Mouse (Mus musculus): ENCODE results near the gene Nanos2.

The Nanos2 gene

GRCm38 (mm10) chr7:19016042-19016441 is 28.8 kb downstream of the Nanos2 start:
- no peak for DNase-seq (ENCODE audit: low read depth, low spot score)

GRCm38 (mm10) chr7:19017909-19018308 is 30.7 kb downstream of the Nanos2 start:
- no peak for DNase-seq (ENCODE audit: low read depth, low spot score)

- no peak for DNase-seq (ENCODE audit: low read depth, low spot score)
Observed at GRCm38 (mm10) chr7:19021048-19021447, 33.8 kb downstream of the Nanos2 start.

- DNase-seq (ENCODE audit: low read depth, low spot score): no peak
Observed at GRCm38 (mm10) chr7:19022189-19022958, 35.2 kb downstream of the Nanos2 start.

GRCm38 (mm10) chr7:19023357-19023814 is 36.2 kb downstream of the Nanos2 start, which contains the start of gene Foxa3:
Gene Foxa3 (minus strand): TSS chr7:19023538.
- DNase-seq (ENCODE audit: low read depth, low spot score): peak; percentile 84

GRCm38 (mm10) chr7:19024096-19024506 is 36.9 kb downstream of the Nanos2 start, which contains the start of gene Sympk:
Gene Sympk (plus strand): TSS chr7:19024377.
- peak; percentile 96 for DNase-seq (ENCODE audit: low read depth, low spot score)

- DNase-seq (ENCODE audit: low read depth, low spot score): peak; percentile 70
Observed at GRCm38 (mm10) chr7:19024581-19025255, 37.5 kb downstream of the Nanos2 start.

- no peak for DNase-seq (ENCODE audit: low read depth, low spot score)
Observed at GRCm38 (mm10) chr7:19028067-19028466, 40.9 kb downstream of the Nanos2 start.

GRCm38 (mm10) chr7:19029084-19029653 is 42.0 kb downstream of the Nanos2 start:
- DNase-seq (ENCODE audit: low read depth, low spot score): peak; percentile 83

- DNase-seq (ENCODE audit: low read depth, low spot score): peak; percentile 69
Observed at GRCm38 (mm10) chr7:19031641-19032040, 44.4 kb downstream of the Nanos2 start.

Measured in R1 (cell line).